ENCODE assay signal across 17 mouse cellular contexts in genomic region chr11:63706057-63706456, GRCm38 (mm10).
DNase-seq lines count a peak whose midpoint lies in the region; ATAC-seq lines count a peak whose summit lies in the region.
"Had no signal": no experiment of that assay in that cellular context is flagged by ENCODE, and none has a peak within 500 bp of the region (broad histone marks: within the 10 kb centered on the region; RNA-seq: fewer than 3 reads in every experiment).

No protein-coding gene starts in this region.

- H3K9ac ChIP-seq in forebrain, embryonic 13.5 days: no peak overlapping the region
- no peak overlapping the region for H3K9ac ChIP-seq in forebrain, embryonic 12.5 days
- H3K9ac ChIP-seq in hindbrain, embryonic 11.5 days (ENCODE audit: low read depth, low read length): no peak overlapping the region
- no peak overlapping the region for H3K9ac ChIP-seq in hindbrain, embryonic 16.5 days (ENCODE audit: low read depth, low read length)
- H3K9ac ChIP-seq in midbrain, embryonic 11.5 days (ENCODE audit: low read length): no peak overlapping the region
- no peak overlapping the region for H3K9ac ChIP-seq in midbrain, embryonic 13.5 days (replicated peaks)
- H3K9ac ChIP-seq: embryonic facial prominence, embryonic 13.5 days; heart, embryonic 12.5 days; hindbrain, embryonic 12.5 days; intestine, embryonic 15.5 days had no signal

- no peaks in the 10 kb centered on the region for H3K9me3 ChIP-seq in forebrain, embryonic 13.5 days (replicated peaks)
- H3K9me3 ChIP-seq in forebrain, embryonic 12.5 days: no peaks in the 10 kb centered on the region
- no peaks in the 10 kb centered on the region for H3K9me3 ChIP-seq in hindbrain, embryonic 11.5 days (ENCODE audit: control insufficient read depth, low read length)
- no peaks in the 10 kb centered on the region for H3K9me3 ChIP-seq in hindbrain, embryonic 16.5 days (ENCODE audit: control insufficient read depth, low read length)
- H3K9me3 ChIP-seq in midbrain, embryonic 11.5 days (ENCODE audit: control insufficient read depth, low read length): no peaks in the 10 kb centered on the region
- H3K9me3 ChIP-seq in midbrain, embryonic 13.5 days: no peaks in the 10 kb centered on the region
- H3K9me3 ChIP-seq: embryonic facial prominence, embryonic 13.5 days; heart, embryonic 12.5 days; hindbrain, embryonic 12.5 days; intestine, embryonic 15.5 days had no signal

- H3K4me3 ChIP-seq in forebrain, embryonic 13.5 days: no peak overlapping the region
- H3K4me3 ChIP-seq in forebrain, embryonic 12.5 days (replicated peaks): no peak overlapping the region
- H3K4me3 ChIP-seq in hindbrain, embryonic 11.5 days (ENCODE audit: low read depth, low read length): no peak overlapping the region
- H3K4me3 ChIP-seq in hindbrain, embryonic 16.5 days (ENCODE audit: low read length): no peak overlapping the region
- no peak overlapping the region for H3K4me3 ChIP-seq in midbrain, embryonic 11.5 days (ENCODE audit: low read depth, low read length)
- no peak overlapping the region for H3K4me3 ChIP-seq in midbrain, embryonic 13.5 days (replicated peaks)
- H3K4me3 ChIP-seq: embryonic facial prominence, embryonic 13.5 days; gastrocnemius, adult 2 months; heart, embryonic 12.5 days; hindbrain, embryonic 12.5 days; intestine, embryonic 15.5 days had no signal

- H3K27me3 ChIP-seq in forebrain, embryonic 13.5 days: peaks cover 56% of the 10 kb centered on the region
- H3K27me3 ChIP-seq in forebrain, embryonic 12.5 days: peaks cover 59% of the 10 kb centered on the region
- H3K27me3 ChIP-seq in hindbrain, embryonic 11.5 days (ENCODE audit: control insufficient read depth, insufficient read depth, low read length): no peaks in the 10 kb centered on the region
- H3K27me3 ChIP-seq in hindbrain, embryonic 16.5 days (replicated peaks; ENCODE audit: control insufficient read depth, insufficient read depth, low read length): no peaks in the 10 kb centered on the region
- no peaks in the 10 kb centered on the region for H3K27me3 ChIP-seq in midbrain, embryonic 11.5 days (ENCODE audit: control insufficient read depth, insufficient read depth, low read length)
- 0 out of 2 replicates have a peak, but pooled peaks cover 3% of the 10 kb centered on the region for H3K27me3 ChIP-seq in midbrain, embryonic 13.5 days
- H3K27me3 ChIP-seq: hindbrain, embryonic 12.5 days; intestine, embryonic 15.5 days had no signal

- no peak overlapping the region for H3K4me2 ChIP-seq in forebrain, embryonic 13.5 days
- no peak overlapping the region for H3K4me2 ChIP-seq in forebrain, embryonic 12.5 days
- H3K4me2 ChIP-seq in hindbrain, embryonic 11.5 days (replicated peaks; ENCODE audit: low read depth, low read length): no peak overlapping the region
- no peak overlapping the region for H3K4me2 ChIP-seq in hindbrain, embryonic 16.5 days (ENCODE audit: low read length)
- no peak overlapping the region for H3K4me2 ChIP-seq in midbrain, embryonic 11.5 days
- no peak overlapping the region for H3K4me2 ChIP-seq in midbrain, embryonic 13.5 days (replicated peaks)
- H3K4me2 ChIP-seq: embryonic facial prominence, embryonic 13.5 days; heart, embryonic 12.5 days; hindbrain, embryonic 12.5 days; intestine, embryonic 15.5 days had no signal

- peak; percentile 11 for DNase-seq in hindbrain, embryonic 11.5 days (ENCODE audit: low spot score)
- peak; percentile 84 for DNase-seq in midbrain, embryonic 11.5 days (ENCODE audit: low spot score, missing footprints)
- DNase-seq in thymus, postnatal 0 days (ENCODE audit: low spot score): no peak
- DNase-seq: adrenal gland, postnatal 10 days; cerebellum, adult 11-12 months; cerebellum, adult 9-10 months; cerebellum, postnatal 25 days; gastrocnemius, adult 2 months; gastrocnemius, postnatal 25 days had no signal

- 45% methylated on average over 8 of the region's 8 CpGs for whole genome bisulfite sequencing in forebrain, embryonic 13.5 days
- 47% methylated on average over 8 of the region's 8 CpGs for WGBS in forebrain, embryonic 12.5 days
- 62% methylated on average over 8 of the region's 8 CpGs for WGBS in hindbrain, embryonic 11.5 days
- 53% methylated on average over 8 of the region's 8 CpGs for WGBS in hindbrain, embryonic 16.5 days
- 55% methylated on average over 8 of the region's 8 CpGs for WGBS in midbrain, embryonic 11.5 days
- WGBS in midbrain, embryonic 13.5 days: 51% methylated on average over 8 of the region's 8 CpGs

- peaks cover 36% of the 10 kb centered on the region for H3K4me1 ChIP-seq in forebrain, embryonic 13.5 days
- H3K4me1 ChIP-seq in forebrain, embryonic 12.5 days: peaks cover 31% of the 10 kb centered on the region
- 0 out of 2 replicates have a peak, but pooled peaks cover 2% of the 10 kb centered on the region for H3K4me1 ChIP-seq in hindbrain, embryonic 11.5 days (replicated peaks; ENCODE audit: control insufficient read depth, insufficient read depth, low read length)
- H3K4me1 ChIP-seq in hindbrain, embryonic 16.5 days (ENCODE audit: control insufficient read depth, insufficient read depth, low read depth, low read length): peaks cover 3% of the 10 kb centered on the region
- peaks cover 24% of the 10 kb centered on the region for H3K4me1 ChIP-seq in midbrain, embryonic 11.5 days (ENCODE audit: control insufficient read depth, insufficient read depth, low read length)
- peaks cover 24% of the 10 kb centered on the region for H3K4me1 ChIP-seq in midbrain, embryonic 13.5 days (replicated peaks)
- H3K4me1 ChIP-seq: intestine, embryonic 15.5 days had no signal

- peak; percentile 30; the same call in 1 of the 2 replicates for ATAC-seq in forebrain, embryonic 13.5 days
- ATAC-seq in forebrain, embryonic 12.5 days (ENCODE audit: low FRiP score): no peak
- ATAC-seq in hindbrain, embryonic 11.5 days (ENCODE audit: low FRiP score): no peak
- no peak for ATAC-seq in hindbrain, embryonic 16.5 days
- no peak for ATAC-seq in midbrain, embryonic 11.5 days (ENCODE audit: low FRiP score)
- ATAC-seq in midbrain, embryonic 13.5 days: no peak
- ATAC-seq: intestine, embryonic 15.5 days had no signal

- no peak overlapping the region; the same call in 1 of the 2 replicates for H3K27ac ChIP-seq in forebrain, embryonic 13.5 days
- H3K27ac ChIP-seq in forebrain, embryonic 12.5 days: no peak overlapping the region
- no peak overlapping the region for H3K27ac ChIP-seq in hindbrain, embryonic 11.5 days (ENCODE audit: low read depth, low read length)
- no peak overlapping the region for H3K27ac ChIP-seq in hindbrain, embryonic 16.5 days (ENCODE audit: low read depth, low read length)
- H3K27ac ChIP-seq in midbrain, embryonic 11.5 days (ENCODE audit: low read depth, low read length): no peak overlapping the region
- H3K27ac ChIP-seq in midbrain, embryonic 13.5 days: no peak overlapping the region
- H3K27ac ChIP-seq: embryonic facial prominence, embryonic 13.5 days; gastrocnemius, adult 2 months; hindbrain, embryonic 12.5 days; intestine, embryonic 15.5 days had no signal

- H3K36me3 ChIP-seq in forebrain, embryonic 13.5 days (ENCODE audit: poor library complexity, severe bottlenecking): no peaks in the 10 kb centered on the region
- H3K36me3 ChIP-seq in forebrain, embryonic 12.5 days (replicated peaks): no peaks in the 10 kb centered on the region
- no peaks in the 10 kb centered on the region for H3K36me3 ChIP-seq in hindbrain, embryonic 11.5 days (ENCODE audit: control insufficient read depth, insufficient read depth, low read length)
- no peaks in the 10 kb centered on the region for H3K36me3 ChIP-seq in hindbrain, embryonic 16.5 days (ENCODE audit: control insufficient read depth, insufficient read depth, low read length)
- H3K36me3 ChIP-seq in midbrain, embryonic 11.5 days (ENCODE audit: control insufficient read depth, insufficient read depth, low read length): no peaks in the 10 kb centered on the region
- H3K36me3 ChIP-seq in midbrain, embryonic 13.5 days: no peaks in the 10 kb centered on the region
- H3K36me3 ChIP-seq: embryonic facial prominence, embryonic 13.5 days; heart, embryonic 12.5 days; hindbrain, embryonic 12.5 days; intestine, embryonic 15.5 days had no signal
